Mouse (Mus musculus): ENCODE data around the gene Lrrc3c. TPM values are rescaled to one million over a fixed set of nuclear protein-coding genes. Genes with fewer than 3 reads are reported as not detected.

Lrrc3c gene
- polyA plus RNA-seq, 1 experiment = not detected

- DNase-seq (ENCODE audit: low read depth) = peak; percentile 99
- TF ChIP-seq CTCF (IDR thresholded peaks at IDR 0.05; ENCODE audit: borderline replicate concordance, extremely low read depth, insufficient read depth, insufficient read length) (no peak), POLR2A (IDR thresholded peaks at IDR 0.05; ENCODE audit: borderline replicate concordance, extremely low read depth, insufficient read depth, insufficient read length, poor library complexity, severe bottlenecking) (peak; percentile 74; the same call in 1 of the 2 replicates)
Observed at GRCm38 (mm10) chr11:98586892-98587563, 11.1 kb upstream of the Lrrc3c start, which contains the start of gene Ormdl3. Gene Ormdl3 (minus strand): TSS chr11:98587368.

- TF ChIP-seq POLR2A (IDR thresholded peaks at IDR 0.05; ENCODE audit: borderline replicate concordance, extremely low read depth, insufficient read depth, insufficient read length, poor library complexity, severe bottlenecking) = no peak
- no peak for TF ChIP-seq CTCF (IDR thresholded peaks at IDR 0.05; ENCODE audit: borderline replicate concordance, extremely low read depth, insufficient read depth, insufficient read length)
- DNase-seq (ENCODE audit: low read depth) = peak; percentile 82
Observed at GRCm38 (mm10) chr11:98587684-98588546, 10.2 kb upstream of the Lrrc3c start.

- TF ChIP-seq CTCF (IDR thresholded peaks at IDR 0.05; ENCODE audit: borderline replicate concordance, extremely low read depth, insufficient read depth, insufficient read length) = no peak
- TF ChIP-seq POLR2A (IDR thresholded peaks at IDR 0.05; ENCODE audit: borderline replicate concordance, extremely low read depth, insufficient read depth, insufficient read length, poor library complexity, severe bottlenecking) = no peak
- DNase-seq (ENCODE audit: low read depth) = peak; percentile 14
Observed at GRCm38 (mm10) chr11:98588833-98589281, 9.2 kb upstream of the Lrrc3c start.

GRCm38 (mm10) chr11:98589306-98589705 lies 8.8 kb upstream of the Lrrc3c start:
- TF ChIP-seq POLR2A (IDR thresholded peaks at IDR 0.05; ENCODE audit: borderline replicate concordance, extremely low read depth, insufficient read depth, insufficient read length, poor library complexity, severe bottlenecking) = no peak
- TF ChIP-seq CTCF (IDR thresholded peaks at IDR 0.05; ENCODE audit: borderline replicate concordance, extremely low read depth, insufficient read depth, insufficient read length) = no peak

GRCm38 (mm10) chr11:98590548-98591445 lies 7.3 kb upstream of the Lrrc3c start:
- TF ChIP-seq CTCF (IDR thresholded peaks at IDR 0.05; ENCODE audit: borderline replicate concordance, extremely low read depth, insufficient read depth, insufficient read length) (no peak), POLR2A (IDR thresholded peaks at IDR 0.05; ENCODE audit: borderline replicate concordance, extremely low read depth, insufficient read depth, insufficient read length, poor library complexity, severe bottlenecking) (no peak)
- peak; percentile 34 for DNase-seq (ENCODE audit: low read depth)

More at GRCm38 (mm10) chr11:98589306-98589705, 8.8 kb upstream of the Lrrc3c start:
- DNase-seq (ENCODE audit: low read depth) = no peak

GRCm38 (mm10) chr11:98595021-98595420 lies 3.1 kb upstream of the Lrrc3c start:
- no peak for DNase-seq (ENCODE audit: low read depth)
- no peak for TF ChIP-seq CTCF (IDR thresholded peaks at IDR 0.05; ENCODE audit: borderline replicate concordance, extremely low read depth, insufficient read depth, insufficient read length)
- TF ChIP-seq POLR2A (IDR thresholded peaks at IDR 0.05; ENCODE audit: borderline replicate concordance, extremely low read depth, insufficient read depth, insufficient read length, poor library complexity, severe bottlenecking) = no peak

- no peak for TF ChIP-seq POLR2A (IDR thresholded peaks at IDR 0.05; ENCODE audit: borderline replicate concordance, extremely low read depth, insufficient read depth, insufficient read length, poor library complexity, severe bottlenecking)
- TF ChIP-seq CTCF (IDR thresholded peaks at IDR 0.05; ENCODE audit: borderline replicate concordance, extremely low read depth, insufficient read depth, insufficient read length) = no peak
Observed at GRCm38 (mm10) chr11:98595473-98595872, 2.6 kb upstream of the Lrrc3c start.

GRCm38 (mm10) chr11:98595955-98596354 lies 2.1 kb upstream of the Lrrc3c start:
- no peak for DNase-seq (ENCODE audit: low read depth)
- TF ChIP-seq POLR2A (IDR thresholded peaks at IDR 0.05; ENCODE audit: borderline replicate concordance, extremely low read depth, insufficient read depth, insufficient read length, poor library complexity, severe bottlenecking) = no peak

More at GRCm38 (mm10) chr11:98595473-98595872, 2.6 kb upstream of the Lrrc3c start:
- DNase-seq (ENCODE audit: low read depth) = no peak

GRCm38 (mm10) chr11:98597363-98597762 lies 728 bp upstream of the Lrrc3c start:
- TF ChIP-seq CTCF (IDR thresholded peaks at IDR 0.05; ENCODE audit: borderline replicate concordance, extremely low read depth, insufficient read depth, insufficient read length) = peak; percentile 70; the same call in 1 of the 2 replicates
- no peak for TF ChIP-seq POLR2A (IDR thresholded peaks at IDR 0.05; ENCODE audit: borderline replicate concordance, extremely low read depth, insufficient read depth, insufficient read length, poor library complexity, severe bottlenecking)
- peak; percentile 58 for DNase-seq (ENCODE audit: low read depth)

GRCm38 (mm10) chr11:98598851-98599290 lies 780 bp downstream of the Lrrc3c start:
- TF ChIP-seq POLR2A (IDR thresholded peaks at IDR 0.05; ENCODE audit: borderline replicate concordance, extremely low read depth, insufficient read depth, insufficient read length, poor library complexity, severe bottlenecking) = no peak
- no peak for TF ChIP-seq CTCF (IDR thresholded peaks at IDR 0.05; ENCODE audit: borderline replicate concordance, extremely low read depth, insufficient read depth, insufficient read length)
- DNase-seq (ENCODE audit: low read depth) = peak; percentile 39

All from brain, embryonic 14.5 days (tissue).